In genomic region chr9:114533848-114534247, GRCm38 (mm10) we compare ENCODE assay signal across 18 mouse cellular contexts. TPM values are rescaled to one million over a fixed set of nuclear protein-coding genes. Genes with fewer than 3 reads are reported as not detected.
DNase-seq lines count a peak whose midpoint lies in the region; ATAC-seq and TF ChIP-seq lines count a peak whose summit lies in the region.
"Had no signal": no experiment of that assay in that cellular context is flagged by ENCODE, and none has a peak within 500 bp of the region (broad histone marks: within the 10 kb centered on the region; RNA-seq: fewer than 3 reads in every experiment).

No protein-coding gene starts in this region.

- DNase-seq in hindbrain, embryonic 10.5 days (ENCODE audit: low spot score), result no peak
- no peak for DNase-seq in hindbrain, embryonic 11.5 days (ENCODE audit: low spot score)
- DNase-seq in spleen, postnatal 10 days (ENCODE audit: low spot score in 2 of 2), result no peak
- DNase-seq in adrenal gland, postnatal 14 days, result no peak
- DNase-seq in adrenal gland, adult (ENCODE audit: inconsistent age in 2 of 2, low spot score in 1 of 2), result no peak
- DNase-seq: adrenal gland, postnatal 36 days; thymus, postnatal 25 days had no signal

- ATAC-seq in hindbrain, embryonic 11.5 days (ENCODE audit: low FRiP score), result no peak
- 0 out of 2 replicates have a peak, but pooled peaks have one; percentile 8 for ATAC-seq in midbrain, embryonic 12.5 days (ENCODE audit: low FRiP score, low read depth)
- no peak for ATAC-seq in midbrain, embryonic 16.5 days
- peak; percentile 47; the same call in 1 of the 2 replicates for ATAC-seq in intestine, postnatal 0 days
- ATAC-seq: hindbrain, postnatal 0 days had no signal

- no peak overlapping the region for H3K9ac ChIP-seq in hindbrain, embryonic 11.5 days (ENCODE audit: low read depth, low read length)
- H3K9ac ChIP-seq in midbrain, embryonic 12.5 days (replicated peaks), result no peak overlapping the region
- H3K9ac ChIP-seq in midbrain, embryonic 16.5 days (ENCODE audit: low read depth, low read length), result no peak overlapping the region
- H3K9ac ChIP-seq in intestine, postnatal 0 days (ENCODE audit: low read depth, low read length), result no peak overlapping the region
- H3K9ac ChIP-seq: forebrain, embryonic 12.5 days had no signal

- no peaks in the 10 kb centered on the region for H3K36me3 ChIP-seq in hindbrain, embryonic 10.5 days
- no peaks in the 10 kb centered on the region for H3K36me3 ChIP-seq in hindbrain, embryonic 11.5 days (ENCODE audit: control insufficient read depth, insufficient read depth, low read length)
- no peaks in the 10 kb centered on the region for H3K36me3 ChIP-seq in midbrain, embryonic 12.5 days
- H3K36me3 ChIP-seq in midbrain, embryonic 16.5 days (ENCODE audit: control insufficient read depth, insufficient read depth, low read length), result no peaks in the 10 kb centered on the region
- no peaks in the 10 kb centered on the region for H3K36me3 ChIP-seq in intestine, postnatal 0 days (ENCODE audit: control insufficient read depth, insufficient read depth)
- H3K36me3 ChIP-seq: forebrain, embryonic 12.5 days had no signal

- WGBS in hindbrain, embryonic 10.5 days, result 80% methylated on average over 4 of the region's 4 CpGs
- 86% methylated on average over 4 of the region's 4 CpGs for WGBS in hindbrain, embryonic 11.5 days
- 74% methylated on average over 4 of the region's 4 CpGs for WGBS in midbrain, embryonic 12.5 days
- whole genome bisulfite sequencing in midbrain, embryonic 16.5 days, result 67% methylated on average over 4 of the region's 4 CpGs
- WGBS in intestine, postnatal 0 days, result 66% methylated on average over 4 of the region's 4 CpGs

- no peaks in the 10 kb centered on the region for H3K27me3 ChIP-seq in hindbrain, embryonic 10.5 days (ENCODE audit: insufficient read depth, poor library complexity, severe bottlenecking)
- no peaks in the 10 kb centered on the region for H3K27me3 ChIP-seq in hindbrain, embryonic 11.5 days (ENCODE audit: control insufficient read depth, insufficient read depth, low read length)
- no peaks in the 10 kb centered on the region for H3K27me3 ChIP-seq in midbrain, embryonic 12.5 days
- H3K27me3 ChIP-seq in midbrain, embryonic 16.5 days (ENCODE audit: control insufficient read depth, insufficient read depth, low read depth, low read length), result no peaks in the 10 kb centered on the region; the same call in 1 of the 2 replicates
- no peaks in the 10 kb centered on the region for H3K27me3 ChIP-seq in intestine, postnatal 0 days (replicated peaks; ENCODE audit: control insufficient read depth, insufficient read depth, low read length)

- no peak overlapping the region for H3K4me3 ChIP-seq in hindbrain, embryonic 10.5 days
- no peak overlapping the region for H3K4me3 ChIP-seq in hindbrain, embryonic 11.5 days (ENCODE audit: low read depth, low read length)
- no peak overlapping the region for H3K4me3 ChIP-seq in midbrain, embryonic 12.5 days
- no peak overlapping the region for H3K4me3 ChIP-seq in midbrain, embryonic 16.5 days (ENCODE audit: low read depth, low read length)
- no peak overlapping the region for H3K4me3 ChIP-seq in intestine, postnatal 0 days (ENCODE audit: low read depth, low read length)
- H3K4me3 ChIP-seq: forebrain, embryonic 12.5 days; megakaryocyte, embryonic 14.5 days had no signal

- TF ChIP-seq CTCF in intestine, postnatal 0 days (IDR thresholded peaks at IDR 0.05; ENCODE audit: low read depth), result no peak

- H3K4me2 ChIP-seq in hindbrain, embryonic 11.5 days (replicated peaks; ENCODE audit: low read depth, low read length), result no peak overlapping the region
- H3K4me2 ChIP-seq in midbrain, embryonic 12.5 days (replicated peaks), result no peak overlapping the region
- no peak overlapping the region for H3K4me2 ChIP-seq in midbrain, embryonic 16.5 days (ENCODE audit: low read length)
- H3K4me2 ChIP-seq in intestine, postnatal 0 days (replicated peaks; ENCODE audit: low read depth), result no peak overlapping the region
- H3K4me2 ChIP-seq: forebrain, embryonic 12.5 days had no signal

- no peaks in the 10 kb centered on the region for H3K9me3 ChIP-seq in hindbrain, embryonic 10.5 days
- H3K9me3 ChIP-seq in hindbrain, embryonic 11.5 days (ENCODE audit: control insufficient read depth, low read length), result no peaks in the 10 kb centered on the region
- no peaks in the 10 kb centered on the region for H3K9me3 ChIP-seq in midbrain, embryonic 12.5 days
- H3K9me3 ChIP-seq in midbrain, embryonic 16.5 days (replicated peaks; ENCODE audit: control insufficient read depth, low read length, poor library complexity, severe bottlenecking), result no peaks in the 10 kb centered on the region
- H3K9me3 ChIP-seq in intestine, postnatal 0 days (ENCODE audit: control insufficient read depth), result no peaks in the 10 kb centered on the region
- H3K9me3 ChIP-seq: forebrain, embryonic 12.5 days had no signal

- H3K4me1 ChIP-seq in hindbrain, embryonic 10.5 days (replicated peaks), result peaks cover 93% of the 10 kb centered on the region
- peaks cover 16% of the 10 kb centered on the region for H3K4me1 ChIP-seq in hindbrain, embryonic 11.5 days (replicated peaks; ENCODE audit: control insufficient read depth, insufficient read depth, low read length)
- H3K4me1 ChIP-seq in midbrain, embryonic 12.5 days, result peaks cover 24% of the 10 kb centered on the region
- H3K4me1 ChIP-seq in midbrain, embryonic 16.5 days (ENCODE audit: control insufficient read depth, insufficient read depth, low read length), result no peaks in the 10 kb centered on the region
- 0 out of 2 replicates have a peak, but pooled peaks cover 3% of the 10 kb centered on the region for H3K4me1 ChIP-seq in intestine, postnatal 0 days (replicated peaks; ENCODE audit: control insufficient read depth, insufficient read depth, low read length)

- H3K27ac ChIP-seq in hindbrain, embryonic 10.5 days, result peak overlapping the region; percentile 60; the same call in 1 of the 2 replicates
- H3K27ac ChIP-seq in hindbrain, embryonic 11.5 days (ENCODE audit: low read depth, low read length), result no peak overlapping the region
- H3K27ac ChIP-seq in midbrain, embryonic 12.5 days (replicated peaks), result no peak overlapping the region
- no peak overlapping the region for H3K27ac ChIP-seq in midbrain, embryonic 16.5 days (ENCODE audit: low read length)
- H3K27ac ChIP-seq in intestine, postnatal 0 days (ENCODE audit: low read depth, low read length), result no peak overlapping the region
- H3K27ac ChIP-seq: forebrain, embryonic 12.5 days; hindbrain, postnatal 0 days had no signal

RNA-seq across cellular contexts. Expression of gene C130032M10Rik, which starts 18.4 kb away (rescaled TPM):
- polyA plus RNA-seq in hindbrain, embryonic 10.5 days (2016; fragmentation: Nextera tagmentation; extraction: Ambion mirVana), result 0.38 and 1.9 TPM in 2 replicates
- polyA plus RNA-seq in hindbrain, embryonic 11.5 days (2014; fragmentation: Nextera tagmentation; extraction: Ambion mirVana), result not detected in 2 replicates
- 0.43 and 0.45 TPM in 2 replicates for polyA plus RNA-seq in midbrain, embryonic 12.5 days (2016; fragmentation: Nextera tagmentation; extraction: Ambion mirVana)
- polyA plus RNA-seq in midbrain, embryonic 16.5 days (2015; fragmentation: Nextera tagmentation; extraction: Ambion mirVana), result not detected in 2 replicates
- not detected in 2 replicates for polyA plus RNA-seq in intestine, postnatal 0 days (2015; fragmentation: Nextera tagmentation; extraction: Ambion mirVana)
- total RNA-seq in adrenal gland, postnatal 14 days (2021), result not detected in 2 replicates
- total RNA-seq: adrenal gland, postnatal 36 days; gastrocnemius, adult 18-20 months; hindbrain, postnatal 0 days; left cerebral cortex, postnatal 36 days had no signal
- polyA plus RNA-seq: forebrain, embryonic 12.5 days; hindbrain, postnatal 0 days; large intestine, adult 2 months; spleen, adult 2 months had no signal

RNA-seq across cellular contexts. Expression of gene Ccr4, which starts 29.1 kb away (rescaled TPM):
- polyA plus RNA-seq in hindbrain, embryonic 10.5 days (2016; fragmentation: Nextera tagmentation; extraction: Ambion mirVana), result 0.07 TPM in 1 of 2 replicates, not detected in the other
- not detected in 2 replicates for polyA plus RNA-seq in hindbrain, embryonic 11.5 days (2014; fragmentation: Nextera tagmentation; extraction: Ambion mirVana)
- polyA plus RNA-seq in midbrain, embryonic 12.5 days (2016; fragmentation: Nextera tagmentation; extraction: Ambion mirVana), result not detected in 2 replicates
- not detected in 2 replicates for polyA plus RNA-seq in midbrain, embryonic 16.5 days (2015; fragmentation: Nextera tagmentation; extraction: Ambion mirVana)
- polyA plus RNA-seq in intestine, postnatal 0 days (2015; fragmentation: Nextera tagmentation; extraction: Ambion mirVana), result 2.3 TPM in 2 replicates
- total RNA-seq in adrenal gland, postnatal 14 days (2021), result not detected in 2 replicates
- total RNA-seq: adrenal gland, postnatal 36 days; gastrocnemius, adult 18-20 months; hindbrain, postnatal 0 days; left cerebral cortex, postnatal 36 days had no signal
- polyA plus RNA-seq: forebrain, embryonic 12.5 days; heart, embryonic 14.5 days; hindbrain, postnatal 0 days had no signal

RNA-seq across cellular contexts. Expression of gene Trim71, which starts 30.3 kb away (rescaled TPM):
- 3.8 and 8.3 TPM in 2 replicates for polyA plus RNA-seq in hindbrain, embryonic 10.5 days (2016; fragmentation: Nextera tagmentation; extraction: Ambion mirVana)
- 1.9 and 2.7 TPM in 2 replicates for polyA plus RNA-seq in hindbrain, embryonic 11.5 days (2014; fragmentation: Nextera tagmentation; extraction: Ambion mirVana)
- 0.61 and 0.80 TPM in 2 replicates for polyA plus RNA-seq in midbrain, embryonic 12.5 days (2016; fragmentation: Nextera tagmentation; extraction: Ambion mirVana)
- polyA plus RNA-seq in midbrain, embryonic 16.5 days (2015; fragmentation: Nextera tagmentation; extraction: Ambion mirVana), result 0.15 and 0.17 TPM in 2 replicates
- 1.5 and 2.0 TPM in 2 replicates for polyA plus RNA-seq in intestine, postnatal 0 days (2015; fragmentation: Nextera tagmentation; extraction: Ambion mirVana)
- total RNA-seq in adrenal gland, postnatal 14 days (2021), result 0.04 TPM in 1 of 2 replicates, not detected in the other
- total RNA-seq: gastrocnemius, adult 18-20 months had no signal
- polyA plus RNA-seq: heart, embryonic 14.5 days; large intestine, adult 2 months had no signal

Comparison
In these comparisons a context has a peak if more than half of its experiments do, and no peak if none do; other contexts are left out.
1. ATAC-seq: peak in midbrain, embryonic 12.5 days (single experiment) and intestine, postnatal 0 days (single experiment); none in hindbrain, embryonic 11.5 days (single experiment) and midbrain, embryonic 16.5 days (single experiment).